Mouse (Mus musculus) cortical plate, adult 2 months (tissue): Measurements from ENCODE around the gene Fbl. TPM values are rescaled to one million over a fixed set of nuclear protein-coding genes. Genes with fewer than 3 reads are reported as not detected.
"Not testable (repeated sequence)": the region's sequence is repeated elsewhere in the genome, so short reads cannot be mapped to it uniquely, and the experiment has no call there.

Experiments
- H3K27ac ChIP-seq: fragments of 200-500 bp; 2 replicates; pipeline ENCODE4 v1.5.1; 2012; ENCODE audit warnings: low read length, control low read depth, inconsistent platforms; ENCODE audit not compliant: insufficient read depth
- H3K4me1 ChIP-seq: fragments of 200-500 bp; 2 replicates; pipeline ENCODE4 v1.6.1; 2011; ENCODE audit warnings: low read length; ENCODE audit not compliant: control insufficient read depth, insufficient read depth
- H3K4me3 ChIP-seq: fragments of 200-500 bp; 2 replicates; pipeline ENCODE4 v1.5.1; 2011; ENCODE audit warnings: mild to moderate bottlenecking, low read length, control low read depth; ENCODE audit not compliant: insufficient read depth
- CTCF ChIP-seq: fragments of 200-500 bp; IDR thresholded peaks from 2 replicates; pipeline ENCODE4 v1.5.1; 2011; ENCODE audit warnings: mild to moderate bottlenecking, control low read depth, low read length; ENCODE audit not compliant: insufficient read depth; ENCODE audit errors: extremely low read depth
- POLR2A ChIP-seq: fragments of 200-500 bp; IDR thresholded peaks from 2 replicates; pipeline ENCODE4 v1.6.1; 2011; ENCODE audit warnings: mild to moderate bottlenecking, low read length, control low read depth; ENCODE audit not compliant: insufficient read depth; ENCODE audit errors: extremely low read depth
- polyA plus RNA-seq: library from polyadenylated mRNA; depleted of rRNA; stranded (reverse); fragments of >200 nt; gene quantifications from 2 replicates; pipeline ENCODE4 v1.2.3, GENCODE M21; 2012; rRNA removed

Gene Fbl
- 78.3 and 82.6 TPM in 2 replicates for polyA plus RNA-seq

GRCm38 (mm10) chr7:28169489-28170422 lies at the start of gene Fbl:
Gene Fbl (plus strand): TSS chr7:28169710.
- Histone ChIP-seq H3K27ac (no peak within 1 kb of the TSS), H3K4me3 (peak within 1 kb of the TSS; percentile 61), H3K4me1 (peaks cover 4% of the 10 kb centered on the region; the same call in 1 of the 2 replicates)
- TF ChIP-seq POLR2A, result peak; percentile 74
- no peak for TF ChIP-seq CTCF

- TF ChIP-seq POLR2A (no peak), CTCF (no peak)
- H3K27ac ChIP-seq, result no peak within 1 kb of the TSS
- no peak within 1 kb of the TSS for H3K4me3 ChIP-seq
- no peaks in the 10 kb centered on the region for H3K4me1 ChIP-seq
These were observed 40.3 kb upstream of the Fbl start, which contains the start of gene 9530053A07Rik for GRCm38 (mm10) chr7:28129166-28129565. Gene 9530053A07Rik (plus strand): TSS chr7:28129466.

GRCm38 (mm10) chr7:28137613-28138012 lies 31.9 kb upstream of the Fbl start:
- TF ChIP-seq CTCF (peak; percentile 55), POLR2A (no peak)
- Histone ChIP-seq H3K4me3 (no peak overlapping the region), H3K27ac (no peak overlapping the region), H3K4me1 (no peaks in the 10 kb centered on the region)

GRCm38 (mm10) chr7:28148263-28148662 lies 21.2 kb upstream of the Fbl start:
- no peak for TF ChIP-seq POLR2A
- TF ChIP-seq CTCF, result peak; percentile 78
- Histone ChIP-seq H3K27ac (no peak overlapping the region), H3K4me1 (no peaks in the 10 kb centered on the region), H3K4me3 (no peak overlapping the region)

GRCm38 (mm10) chr7:28149841-28150240 lies 19.7 kb upstream of the Fbl start:
- H3K4me1 ChIP-seq, result no peaks in the 10 kb centered on the region
- H3K27ac ChIP-seq, result no peak overlapping the region
- no peak for TF ChIP-seq POLR2A
- no peak for TF ChIP-seq CTCF
- no peak overlapping the region for H3K4me3 ChIP-seq

- no peak overlapping the region for H3K4me3 ChIP-seq
- H3K27ac ChIP-seq, result no peak overlapping the region
- H3K4me1 ChIP-seq, result no peaks in the 10 kb centered on the region
- TF ChIP-seq POLR2A (no peak), CTCF (peak; percentile 52; the same call in 1 of the 2 replicates)
These were observed 17.8 kb upstream of the Fbl start for GRCm38 (mm10) chr7:28151584-28152221.

- H3K27ac ChIP-seq, H3K4me3 ChIP-seq, H3K4me1 ChIP-seq: not testable (repeated sequence)
These were observed 15.9 kb upstream of the Fbl start for GRCm38 (mm10) chr7:28153595-28153994.

GRCm38 (mm10) chr7:28159292-28159691 lies 10.2 kb upstream of the Fbl start:
- TF ChIP-seq POLR2A, result no peak
- TF ChIP-seq CTCF, result no peak

GRCm38 (mm10) chr7:28159893-28160292 lies 9.6 kb upstream of the Fbl start:
- Histone ChIP-seq H3K27ac (no peak overlapping the region), H3K4me1 (no peaks in the 10 kb centered on the region), H3K4me3 (no peak overlapping the region)
- TF ChIP-seq CTCF (no peak), POLR2A (no peak)

More at GRCm38 (mm10) chr7:28159292-28159691, 10.2 kb upstream of the Fbl start:
- Histone ChIP-seq H3K27ac (no peak overlapping the region), H3K4me1 (no peaks in the 10 kb centered on the region), H3K4me3 (no peak overlapping the region)
